Mouse (Mus musculus): ENCODE results near the gene Mfsd6. TPM values are rescaled to one million over a fixed set of nuclear protein-coding genes. Genes with fewer than 3 reads are reported as not detected.
A peak's percentile ranks its signal among the peaks of the same experiment; 100 is the strongest.

The Mfsd6 gene
- 3.9 and 4.0 TPM in 2 replicates for polyA plus RNA-seq (2016; fragmentation: Nextera tagmentation; extraction: Ambion mirVana)

- Histone ChIP-seq H3K4me1 (peaks cover 6% of the 10 kb centered on the region; the same call in 1 of the 2 replicates), H3K9ac (peak within 1 kb of the TSS; percentile 89), H3K4me2 (peak within 1 kb of the TSS; percentile 85), H3K4me3 (replicated peaks) (peak within 1 kb of the TSS; percentile 93), H3K36me3 (replicated peaks) (no peaks in the 10 kb centered on the region), H3K27ac (peak within 1 kb of the TSS; percentile 86), H3K27me3 (peaks cover 18% of the 10 kb centered on the region), H3K9me3 (no peaks in the 10 kb centered on the region)
- WGBS: 2% methylated on average over 46 of the region's 63 CpGs
- ATAC-seq (ENCODE audit: low FRiP score): peak; percentile 80
Observed at GRCm38 (mm10) chr1:52727056-52727900, at the start of gene Mfsd6. Gene Mfsd6 (minus strand): TSS chr1:52727462.

- no peaks in the 10 kb centered on the region for H3K9me3 ChIP-seq
- no peak overlapping the region for H3K4me3 ChIP-seq (replicated peaks)
- no peaks in the 10 kb centered on the region for H3K27me3 ChIP-seq
- no peaks in the 10 kb centered on the region for H3K4me1 ChIP-seq
- no peak overlapping the region for H3K27ac ChIP-seq
- ATAC-seq (ENCODE audit: low FRiP score): no peak
- H3K9ac ChIP-seq: no peak overlapping the region
- H3K36me3 ChIP-seq (replicated peaks): no peaks in the 10 kb centered on the region
- WGBS: 79% methylated on average over 7 of the region's 7 CpGs
- H3K4me2 ChIP-seq: no peak overlapping the region
Observed at GRCm38 (mm10) chr1:52765176-52766111, 38.2 kb upstream of the Mfsd6 start.

- Histone ChIP-seq H3K9me3 (no peaks in the 10 kb centered on the region), H3K27me3 (no peaks in the 10 kb centered on the region), H3K36me3 (replicated peaks) (no peaks in the 10 kb centered on the region), H3K27ac (no peak overlapping the region), H3K9ac (no peak overlapping the region), H3K4me2 (no peak overlapping the region), H3K4me3 (replicated peaks) (no peak overlapping the region), H3K4me1 (no peaks in the 10 kb centered on the region)
- no peak for ATAC-seq (ENCODE audit: low FRiP score)
- 68% methylated on average over 4 of the region's 4 CpGs for WGBS
Observed at GRCm38 (mm10) chr1:52763894-52764809, 36.9 kb upstream of the Mfsd6 start.

- Histone ChIP-seq H3K36me3 (replicated peaks) (no peaks in the 10 kb centered on the region), H3K4me3 (replicated peaks) (no peak overlapping the region), H3K4me1 (peaks cover 5% of the 10 kb centered on the region; the same call in 1 of the 2 replicates), H3K27me3 (no peaks in the 10 kb centered on the region), H3K9me3 (no peaks in the 10 kb centered on the region), H3K9ac (no peak overlapping the region), H3K4me2 (no peak overlapping the region), H3K27ac (no peak overlapping the region)
- WGBS: 74% methylated on average over 1 of the region's 1 CpGs
- ATAC-seq (ENCODE audit: low FRiP score): no peak; the same call in 1 of the 2 replicates
Observed at GRCm38 (mm10) chr1:52758174-52758573, 30.9 kb upstream of the Mfsd6 start.

GRCm38 (mm10) chr1:52754331-52754730 is 27.1 kb upstream of the Mfsd6 start:
- Histone ChIP-seq H3K27ac (no peak overlapping the region), H3K27me3 (no peaks in the 10 kb centered on the region), H3K9me3 (no peaks in the 10 kb centered on the region), H3K4me1 (peaks cover 5% of the 10 kb centered on the region; the same call in 1 of the 2 replicates), H3K36me3 (replicated peaks) (no peaks in the 10 kb centered on the region), H3K4me3 (replicated peaks) (no peak overlapping the region), H3K4me2 (no peak overlapping the region), H3K9ac (no peak overlapping the region)
- ATAC-seq (ENCODE audit: low FRiP score): no peak
- WGBS: 95% methylated on average over 1 of the region's 1 CpGs

- no peaks in the 10 kb centered on the region for H3K27me3 ChIP-seq
- H3K9me3 ChIP-seq: no peaks in the 10 kb centered on the region
- peaks cover 5% of the 10 kb centered on the region; the same call in 1 of the 2 replicates for H3K4me1 ChIP-seq
- H3K9ac ChIP-seq: no peak overlapping the region
- no peaks in the 10 kb centered on the region for H3K36me3 ChIP-seq (replicated peaks)
- WGBS: 86% methylated on average over 2 of the region's 2 CpGs
- no peak for ATAC-seq (ENCODE audit: low FRiP score)
- H3K4me3 ChIP-seq (replicated peaks): no peak overlapping the region
- H3K27ac ChIP-seq: no peak overlapping the region
- H3K4me2 ChIP-seq: no peak overlapping the region
Observed at GRCm38 (mm10) chr1:52753828-52754227, 26.6 kb upstream of the Mfsd6 start.

- no peaks in the 10 kb centered on the region for H3K9me3 ChIP-seq
- no peak overlapping the region for H3K27ac ChIP-seq
- no peak overlapping the region for H3K9ac ChIP-seq
- no peak for ATAC-seq (ENCODE audit: low FRiP score)
- no peaks in the 10 kb centered on the region for H3K27me3 ChIP-seq
- H3K4me3 ChIP-seq (replicated peaks): no peak overlapping the region
- WGBS: 76% methylated on average over 3 of the region's 3 CpGs
- H3K4me2 ChIP-seq: no peak overlapping the region
- H3K4me1 ChIP-seq: no peaks in the 10 kb centered on the region
- H3K36me3 ChIP-seq (replicated peaks): no peaks in the 10 kb centered on the region
Observed at GRCm38 (mm10) chr1:52752706-52753105, 25.4 kb upstream of the Mfsd6 start.

GRCm38 (mm10) chr1:52751634-52752033 is 24.4 kb upstream of the Mfsd6 start:
- no peak overlapping the region for H3K4me2 ChIP-seq
- no peaks in the 10 kb centered on the region for H3K36me3 ChIP-seq (replicated peaks)
- WGBS: 86% methylated on average over 1 of the region's 1 CpGs
- H3K4me1 ChIP-seq: no peaks in the 10 kb centered on the region
- H3K4me3 ChIP-seq (replicated peaks): no peak overlapping the region
- no peak overlapping the region for H3K9ac ChIP-seq
- no peaks in the 10 kb centered on the region for H3K27me3 ChIP-seq
- H3K9me3 ChIP-seq: no peaks in the 10 kb centered on the region
- H3K27ac ChIP-seq: no peak overlapping the region
- ATAC-seq (ENCODE audit: low FRiP score): no peak

GRCm38 (mm10) chr1:52749978-52750377 is 22.7 kb upstream of the Mfsd6 start:
- Histone ChIP-seq H3K9me3 (no peaks in the 10 kb centered on the region), H3K36me3 (replicated peaks) (no peaks in the 10 kb centered on the region), H3K27ac (no peak overlapping the region), H3K4me1 (no peaks in the 10 kb centered on the region), H3K4me3 (replicated peaks) (no peak overlapping the region), H3K9ac (no peak overlapping the region), H3K27me3 (no peaks in the 10 kb centered on the region), H3K4me2 (no peak overlapping the region)
- WGBS: 90% methylated on average over 1 of the region's 1 CpGs
- ATAC-seq (ENCODE audit: low FRiP score): no peak

- Histone ChIP-seq H3K4me2 (no peak overlapping the region), H3K36me3 (replicated peaks) (no peaks in the 10 kb centered on the region), H3K9ac (no peak overlapping the region), H3K9me3 (no peaks in the 10 kb centered on the region), H3K4me3 (replicated peaks) (no peak overlapping the region), H3K27ac (no peak overlapping the region), H3K4me1 (no peaks in the 10 kb centered on the region), H3K27me3 (no peaks in the 10 kb centered on the region)
- 30% methylated on average over 3 of the region's 3 CpGs for WGBS
- no peak for ATAC-seq (ENCODE audit: low FRiP score)
Observed at GRCm38 (mm10) chr1:52748260-52748659, 21.0 kb upstream of the Mfsd6 start.

- H3K4me1 ChIP-seq: no peaks in the 10 kb centered on the region
- no peak overlapping the region for H3K4me3 ChIP-seq (replicated peaks)
- H3K27me3 ChIP-seq: no peaks in the 10 kb centered on the region
- no peaks in the 10 kb centered on the region for H3K36me3 ChIP-seq (replicated peaks)
- ATAC-seq (ENCODE audit: low FRiP score): no peak
- WGBS: 87% methylated on average over 5 of the region's 5 CpGs
- no peaks in the 10 kb centered on the region for H3K9me3 ChIP-seq
- no peak overlapping the region for H3K27ac ChIP-seq
- H3K9ac ChIP-seq: no peak overlapping the region
- H3K4me2 ChIP-seq: no peak overlapping the region
Observed at GRCm38 (mm10) chr1:52742567-52742966, 15.3 kb upstream of the Mfsd6 start.

Data from forebrain, embryonic 12.5 days (tissue).